Mouse (Mus musculus): ENCODE measurements around the gene Neurog1.

The Neurog1 gene

GRCm38 (mm10) chr13:56251924-56252619 lies at the start of gene Neurog1:
TSS of gene Neurog1 (minus strand) at chr13:56252163.
- no peak for DNase-seq (ENCODE audit: low read depth, low spot score)

- DNase-seq (ENCODE audit: low read depth, low spot score) = no peak
These were observed 47.4 kb upstream of the Neurog1 start for GRCm38 (mm10) chr13:56299336-56299735.

GRCm38 (mm10) chr13:56296659-56297020 lies 44.7 kb upstream of the Neurog1 start:
- DNase-seq (ENCODE audit: low read depth, low spot score) = no peak

- DNase-seq (ENCODE audit: low read depth, low spot score) = no peak
These were observed 44.1 kb upstream of the Neurog1 start, which contains the start of gene Cxcl14 for GRCm38 (mm10) chr13:56295943-56296658. TSS of gene Cxcl14 (minus strand) at chr13:56296551.

- no peak for DNase-seq (ENCODE audit: low read depth, low spot score)
These were observed 43.6 kb upstream of the Neurog1 start for GRCm38 (mm10) chr13:56295586-56295942.

- DNase-seq (ENCODE audit: low read depth, low spot score) = no peak
These were observed 42.9 kb upstream of the Neurog1 start for GRCm38 (mm10) chr13:56294908-56295307.

GRCm38 (mm10) chr13:56289998-56290397 lies 38.0 kb upstream of the Neurog1 start:
- no peak for DNase-seq (ENCODE audit: low read depth, low spot score)

GRCm38 (mm10) chr13:56289261-56289660 lies 37.3 kb upstream of the Neurog1 start:
- DNase-seq (ENCODE audit: low read depth, low spot score) = no peak

GRCm38 (mm10) chr13:56288601-56289000 lies 36.6 kb upstream of the Neurog1 start:
- no peak for DNase-seq (ENCODE audit: low read depth, low spot score)

- DNase-seq (ENCODE audit: low read depth, low spot score) = no peak
These were observed 35.1 kb upstream of the Neurog1 start for GRCm38 (mm10) chr13:56287091-56287490.

GRCm38 (mm10) chr13:56283321-56283720 lies 31.4 kb upstream of the Neurog1 start:
- no peak for DNase-seq (ENCODE audit: low read depth, low spot score)

- no peak for DNase-seq (ENCODE audit: low read depth, low spot score)
These were observed 28.4 kb upstream of the Neurog1 start for GRCm38 (mm10) chr13:56280356-56280755.

- no peak for DNase-seq (ENCODE audit: low read depth, low spot score)
These were observed 27.5 kb upstream of the Neurog1 start for GRCm38 (mm10) chr13:56279439-56279838.

GRCm38 (mm10) chr13:56275171-56275570 lies 23.2 kb upstream of the Neurog1 start:
- no peak for DNase-seq (ENCODE audit: low read depth, low spot score)

- DNase-seq (ENCODE audit: low read depth, low spot score) = no peak
These were observed 18.2 kb upstream of the Neurog1 start for GRCm38 (mm10) chr13:56270124-56270523.

GRCm38 (mm10) chr13:56267396-56267795 lies 15.4 kb upstream of the Neurog1 start:
- DNase-seq (ENCODE audit: low read depth, low spot score) = no peak

GRCm38 (mm10) chr13:56266435-56266834 lies 14.5 kb upstream of the Neurog1 start:
- DNase-seq (ENCODE audit: low read depth, low spot score) = no peak

- peak; percentile 82 for DNase-seq (ENCODE audit: low read depth, low spot score)
These were observed 13.7 kb upstream of the Neurog1 start for GRCm38 (mm10) chr13:56265661-56266060.

GRCm38 (mm10) chr13:56262269-56262668 lies 10.3 kb upstream of the Neurog1 start:
- no peak for DNase-seq (ENCODE audit: low read depth, low spot score)

- no peak for DNase-seq (ENCODE audit: low read depth, low spot score)
These were observed 8.4 kb upstream of the Neurog1 start for GRCm38 (mm10) chr13:56260344-56260780.

GRCm38 (mm10) chr13:56259926-56260250 lies 7.9 kb upstream of the Neurog1 start:
- no peak for DNase-seq (ENCODE audit: low read depth, low spot score)

GRCm38 (mm10) chr13:56259021-56259925 lies 7.3 kb upstream of the Neurog1 start:
- no peak for DNase-seq (ENCODE audit: low read depth, low spot score)
